Mouse (Mus musculus): ENCODE results near the gene Tspan31. TPM values are rescaled to one million over a fixed set of nuclear protein-coding genes. Genes with fewer than 3 reads are reported as not detected.
"Not testable (repeated sequence)": the region's sequence is repeated elsewhere in the genome, so short reads cannot be mapped to it uniquely, and the experiment has no call there.

Tspan31 gene
- polyA plus RNA-seq, 1 experiment from 2014 or later, result 92.4 TPM

- whole genome bisulfite sequencing, result under 1% methylated on average over 46 of the region's 46 CpGs
- H3K36me3 ChIP-seq (ENCODE audit: control insufficient read depth, insufficient read depth, low read length), result peaks cover 39% of the 10 kb centered on the region
- peak within 1 kb of the TSS; percentile 93 for H3K4me3 ChIP-seq (ENCODE audit: low read depth, low read length)
- H3K4me2 ChIP-seq (ENCODE audit: low read length), result peak within 1 kb of the TSS; percentile 85
- peak; percentile 98 for DNase-seq (ENCODE audit: low spot score)
- H3K9ac ChIP-seq (ENCODE audit: low read length), result peak within 1 kb of the TSS; percentile 97
- ATAC-seq (replicated peaks; ENCODE audit: low FRiP score, low TSS enrichment, low read depth), result peak; percentile 91
- H3K27ac ChIP-seq (ENCODE audit: low read depth), result peak within 1 kb of the TSS; percentile 89
- H3K27me3 ChIP-seq (replicated peaks; ENCODE audit: control insufficient read depth, insufficient read depth, low read length), result 0 out of 2 replicates have a peak, but pooled peaks cover 3% of the 10 kb centered on the region
- peaks cover 22% of the 10 kb centered on the region for H3K4me1 ChIP-seq (replicated peaks; ENCODE audit: control insufficient read depth, insufficient read depth, low read length)
- no peaks in the 10 kb centered on the region for H3K9me3 ChIP-seq (ENCODE audit: control insufficient read depth, low read length)
Observed at GRCm38 (mm10) chr10:127063239-127063872, 6.7 kb downstream of the Tspan31 start, which contains the start of gene Cdk4. Gene Cdk4 (plus strand): TSS chr10:127063534.

- no peaks in the 10 kb centered on the region for H3K9me3 ChIP-seq (ENCODE audit: control insufficient read depth, low read length)
- H3K4me3 ChIP-seq (ENCODE audit: low read depth, low read length), result no peak overlapping the region
- no peak overlapping the region for H3K27ac ChIP-seq (ENCODE audit: low read depth)
- DNase-seq (ENCODE audit: low spot score) (no peak), ATAC-seq (replicated peaks; ENCODE audit: low FRiP score, low TSS enrichment, low read depth) (no peak)
- no peak overlapping the region for H3K9ac ChIP-seq (ENCODE audit: low read length)
- 72% methylated on average over 5 of the region's 5 CpGs for WGBS
- 0 out of 2 replicates have a peak, but pooled peaks cover 3% of the 10 kb centered on the region for H3K27me3 ChIP-seq (replicated peaks; ENCODE audit: control insufficient read depth, insufficient read depth, low read length)
- peaks cover 31% of the 10 kb centered on the region for H3K36me3 ChIP-seq (ENCODE audit: control insufficient read depth, insufficient read depth, low read length)
- H3K4me1 ChIP-seq (replicated peaks; ENCODE audit: control insufficient read depth, insufficient read depth, low read length), result peaks cover 26% of the 10 kb centered on the region
- H3K4me2 ChIP-seq (ENCODE audit: low read length), result 0 out of 2 replicates have a peak overlapping the region, but pooled peaks have one; percentile 47
Observed at GRCm38 (mm10) chr10:127062503-127062902, 7.6 kb downstream of the Tspan31 start.

- not testable (repeated sequence) for H3K4me2 ChIP-seq (ENCODE audit: low read length); H3K9me3 ChIP-seq (ENCODE audit: control insufficient read depth, low read length); H3K27ac ChIP-seq (ENCODE audit: low read depth); DNase-seq (ENCODE audit: low spot score); ATAC-seq (replicated peaks; ENCODE audit: low FRiP score, low TSS enrichment, low read depth); H3K27me3 ChIP-seq (replicated peaks; ENCODE audit: control insufficient read depth, insufficient read depth, low read length); H3K4me3 ChIP-seq (ENCODE audit: low read depth, low read length); H3K9ac ChIP-seq (ENCODE audit: low read length)
- H3K4me1 ChIP-seq (replicated peaks; ENCODE audit: control insufficient read depth, insufficient read depth, low read length), result peaks cover 26% of the 10 kb centered on the region
- peaks cover 27% of the 10 kb centered on the region for H3K36me3 ChIP-seq (ENCODE audit: control insufficient read depth, insufficient read depth, low read length)
- WGBS, result 85% methylated on average over 4 of the region's 4 CpGs
Observed at GRCm38 (mm10) chr10:127062101-127062500, 8.0 kb downstream of the Tspan31 start.

GRCm38 (mm10) chr10:127061513-127061912 is 8.6 kb downstream of the Tspan31 start:
- no peak for DNase-seq (ENCODE audit: low spot score)
- Histone ChIP-seq H3K36me3 (ENCODE audit: control insufficient read depth, insufficient read depth, low read length) (peaks cover 22% of the 10 kb centered on the region), H3K9me3 (ENCODE audit: control insufficient read depth, low read length) (no peaks in the 10 kb centered on the region), H3K9ac (ENCODE audit: low read length) (no peak overlapping the region), H3K27ac (ENCODE audit: low read depth) (no peak overlapping the region), H3K4me2 (ENCODE audit: low read length) (no peak overlapping the region), H3K27me3 (replicated peaks; ENCODE audit: control insufficient read depth, insufficient read depth, low read length) (0 out of 2 replicates have a peak, but pooled peaks cover 3% of the 10 kb centered on the region), H3K4me1 (replicated peaks; ENCODE audit: control insufficient read depth, insufficient read depth, low read length) (peaks cover 26% of the 10 kb centered on the region), H3K4me3 (ENCODE audit: low read depth, low read length) (no peak overlapping the region)
- ATAC-seq (replicated peaks; ENCODE audit: low FRiP score, low TSS enrichment, low read depth), result no peak
- 71% methylated on average over 2 of the region's 2 CpGs for WGBS

- Histone ChIP-seq H3K4me1 (replicated peaks; ENCODE audit: control insufficient read depth, insufficient read depth, low read length) (peaks cover 26% of the 10 kb centered on the region), H3K4me2 (ENCODE audit: low read length) (no peak overlapping the region), H3K27ac (ENCODE audit: low read depth) (no peak overlapping the region), H3K9ac (ENCODE audit: low read length) (no peak overlapping the region), H3K9me3 (ENCODE audit: control insufficient read depth, low read length) (no peaks in the 10 kb centered on the region), H3K27me3 (replicated peaks; ENCODE audit: control insufficient read depth, insufficient read depth, low read length) (0 out of 2 replicates have a peak, but pooled peaks cover 3% of the 10 kb centered on the region), H3K36me3 (ENCODE audit: control insufficient read depth, insufficient read depth, low read length) (peaks cover 22% of the 10 kb centered on the region), H3K4me3 (ENCODE audit: low read depth, low read length) (no peak overlapping the region)
- WGBS, result 49% methylated on average over 5 of the region's 5 CpGs
- ATAC-seq (replicated peaks; ENCODE audit: low FRiP score, low TSS enrichment, low read depth) (no peak), DNase-seq (ENCODE audit: low spot score) (no peak)
Observed at GRCm38 (mm10) chr10:127061085-127061484, 9.0 kb downstream of the Tspan31 start.

- no peaks in the 10 kb centered on the region for H3K9me3 ChIP-seq (ENCODE audit: control insufficient read depth, low read length)
- peak within 1 kb of the TSS; percentile 85 for H3K4me2 ChIP-seq (ENCODE audit: low read length)
- H3K4me3 ChIP-seq (ENCODE audit: low read depth, low read length), result peak within 1 kb of the TSS; percentile 68
- H3K27ac ChIP-seq (ENCODE audit: low read depth), result 0 out of 2 replicates have a peak within 1 kb of the TSS, but pooled peaks have one; percentile 47
- H3K9ac ChIP-seq (ENCODE audit: low read length), result peak within 1 kb of the TSS; percentile 77
- H3K27me3 ChIP-seq (replicated peaks; ENCODE audit: control insufficient read depth, insufficient read depth, low read length), result 0 out of 2 replicates have a peak, but pooled peaks cover 3% of the 10 kb centered on the region
- DNase-seq (ENCODE audit: low spot score) (peak; percentile 82), ATAC-seq (replicated peaks; ENCODE audit: low FRiP score, low TSS enrichment, low read depth) (peak; percentile 17)
- 2% methylated on average over 56 of the region's 72 CpGs for WGBS
- peaks cover 22% of the 10 kb centered on the region for H3K36me3 ChIP-seq (ENCODE audit: control insufficient read depth, insufficient read depth, low read length)
- peaks cover 25% of the 10 kb centered on the region for H3K4me1 ChIP-seq (replicated peaks; ENCODE audit: control insufficient read depth, insufficient read depth, low read length)
Observed at GRCm38 (mm10) chr10:127059968-127060916, 9.8 kb downstream of the Tspan31 start, which contains the start of gene March9. Gene March9 (minus strand): TSS chr10:127060184.

GRCm38 (mm10) chr10:127059174-127059967 is 10.7 kb downstream of the Tspan31 start:
- Histone ChIP-seq H3K27ac (ENCODE audit: low read depth) (0 out of 2 replicates have a peak overlapping the region, but pooled peaks have one; percentile 47), H3K9me3 (ENCODE audit: control insufficient read depth, low read length) (no peaks in the 10 kb centered on the region), H3K36me3 (ENCODE audit: control insufficient read depth, insufficient read depth, low read length) (peaks cover 17% of the 10 kb centered on the region), H3K27me3 (replicated peaks; ENCODE audit: control insufficient read depth, insufficient read depth, low read length) (0 out of 2 replicates have a peak, but pooled peaks cover 3% of the 10 kb centered on the region), H3K4me1 (replicated peaks; ENCODE audit: control insufficient read depth, insufficient read depth, low read length) (peaks cover 18% of the 10 kb centered on the region), H3K4me2 (ENCODE audit: low read length) (peak overlapping the region; percentile 85), H3K4me3 (ENCODE audit: low read depth, low read length) (peak overlapping the region; percentile 68), H3K9ac (ENCODE audit: low read length) (peak overlapping the region; percentile 77)
- WGBS, result under 1% methylated on average over 63 of the region's 92 CpGs
- DNase-seq (ENCODE audit: low spot score) (no peak), ATAC-seq (replicated peaks; ENCODE audit: low FRiP score, low TSS enrichment, low read depth) (no peak)

- Histone ChIP-seq H3K4me3 (ENCODE audit: low read depth, low read length) (peak overlapping the region; percentile 68), H3K36me3 (ENCODE audit: control insufficient read depth, insufficient read depth, low read length) (peaks cover 21% of the 10 kb centered on the region), H3K4me2 (ENCODE audit: low read length) (peak overlapping the region; percentile 85), H3K9me3 (ENCODE audit: control insufficient read depth, low read length) (no peaks in the 10 kb centered on the region), H3K4me1 (replicated peaks; ENCODE audit: control insufficient read depth, insufficient read depth, low read length) (peaks cover 18% of the 10 kb centered on the region), H3K27ac (ENCODE audit: low read depth) (no peak overlapping the region), H3K9ac (ENCODE audit: low read length) (no peak overlapping the region), H3K27me3 (replicated peaks; ENCODE audit: control insufficient read depth, insufficient read depth, low read length) (0 out of 2 replicates have a peak, but pooled peaks cover 3% of the 10 kb centered on the region)
- 8% methylated on average over 8 of the region's 8 CpGs for WGBS
- no peak for ATAC-seq (replicated peaks; ENCODE audit: low FRiP score, low TSS enrichment, low read depth)
- DNase-seq (ENCODE audit: low spot score), result no peak
Observed at GRCm38 (mm10) chr10:127058708-127059107, 11.4 kb downstream of the Tspan31 start.
